Mouse (Mus musculus): Measurements from ENCODE around the gene Cdkn2aip. TPM values are rescaled to one million over a fixed set of nuclear protein-coding genes. Genes with fewer than 3 reads are reported as not detected.

The Cdkn2aip gene
- polyA plus RNA-seq (2014; fragmentation: Nextera tagmentation; extraction: Ambion mirVana): 37.7 and 37.8 TPM in 2 replicates

DNA sequence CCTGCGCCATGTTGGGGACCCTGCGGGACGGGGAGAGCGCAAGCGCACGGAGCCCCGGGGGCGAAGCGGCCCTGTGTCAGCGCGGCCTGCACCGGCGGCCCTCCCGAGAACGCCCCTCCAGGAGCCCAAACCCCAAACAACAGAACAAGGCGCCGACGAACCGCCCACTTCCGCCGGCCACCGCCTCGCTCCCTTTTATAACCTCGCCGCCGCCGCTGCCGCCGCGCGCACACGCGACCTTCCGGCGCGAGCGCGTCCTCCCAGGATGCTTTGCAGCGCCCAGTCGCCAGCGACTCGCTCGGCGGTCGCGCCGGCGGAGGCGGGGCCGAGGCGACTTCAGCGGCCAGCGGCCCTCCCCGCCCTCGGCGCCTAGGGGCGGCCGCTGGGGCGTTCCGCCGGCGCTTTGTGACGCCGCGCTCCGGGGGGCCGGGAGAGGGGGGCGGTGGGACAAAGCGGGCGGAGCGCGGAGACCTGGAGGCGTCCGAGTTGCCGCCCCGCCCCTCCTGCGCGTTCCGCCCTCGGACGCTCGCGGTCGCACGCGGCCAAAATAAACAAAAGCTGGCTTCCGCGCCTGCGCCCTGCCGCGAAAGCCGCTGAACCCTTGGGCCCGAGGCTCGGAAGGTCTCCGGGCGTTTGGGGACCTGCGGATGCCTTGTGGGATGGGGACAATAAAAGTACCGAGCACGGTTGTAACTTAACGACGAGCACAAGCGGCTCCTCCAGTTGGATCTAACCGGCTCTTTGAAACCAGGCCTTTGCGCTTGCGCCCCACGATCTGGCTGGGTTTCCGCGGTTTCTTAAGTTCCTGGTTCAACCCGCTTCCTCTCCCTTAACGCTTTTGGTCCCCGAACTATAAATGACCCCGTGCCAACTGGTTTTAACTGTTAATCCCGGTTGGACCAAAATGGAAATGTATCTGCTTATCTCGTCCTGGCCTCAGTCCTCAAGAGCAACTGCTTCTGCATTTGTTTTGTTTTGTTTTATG lies at the start of gene Cdkn2aip:
Gene Cdkn2aip (minus strand): TSS at position 172 of the 985 bp plus-strand sequence.
- Histone ChIP-seq H3K27ac (replicated peaks; ENCODE audit: low read depth, low read length) (peak within 1 kb of the TSS; percentile 92), H3K4me3 (ENCODE audit: low read depth, low read length) (peak within 1 kb of the TSS; percentile 83), H3K27me3 (ENCODE audit: control insufficient read depth, insufficient read depth, low read length) (no peaks in the 10 kb centered on the region), H3K4me2 (ENCODE audit: low read depth, severe bottlenecking) (peak within 1 kb of the TSS; percentile 67), H3K36me3 (ENCODE audit: control insufficient read depth, insufficient read depth, low read length) (peaks cover 8% of the 10 kb centered on the region), H3K9ac (ENCODE audit: low read length) (peak within 1 kb of the TSS; percentile 71), H3K9me3 (ENCODE audit: control insufficient read depth, low read length) (no peaks in the 10 kb centered on the region), H3K4me1 (ENCODE audit: control insufficient read depth, insufficient read depth, low read length) (no peaks in the 10 kb centered on the region)
- peak; percentile 97 for DNase-seq (ENCODE audit: low spot score)
- ATAC-seq (ENCODE audit: insufficient number of reproducible peaks, low FRiP score, low TSS enrichment, low read depth): peak; percentile 91
- under 1% methylated on average over 98 of the region's 114 CpGs for WGBS

DNA sequence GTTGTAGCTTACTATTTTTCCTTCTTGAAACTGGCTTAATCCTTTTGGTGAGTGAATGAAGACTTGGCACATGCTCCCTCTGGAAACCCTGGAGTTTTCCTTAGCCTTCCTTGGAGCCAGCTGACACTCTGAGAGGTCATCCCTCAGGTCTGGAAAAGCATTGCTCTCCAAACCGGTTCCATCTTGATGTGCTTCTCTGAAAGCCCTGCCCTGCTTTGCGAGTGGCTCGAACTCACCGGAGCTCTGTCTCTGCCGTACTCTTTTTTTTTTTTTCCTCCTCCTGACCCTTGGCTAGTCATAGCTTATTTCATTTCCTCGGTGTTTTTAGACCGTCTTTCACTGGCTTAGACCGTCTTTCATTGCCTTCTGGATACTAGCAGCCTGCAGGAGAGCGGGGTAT lies 49.5 kb upstream of the Cdkn2aip start:
- no peak for ATAC-seq (ENCODE audit: insufficient number of reproducible peaks, low FRiP score, low TSS enrichment, low read depth)
- H3K4me3 ChIP-seq (ENCODE audit: low read depth, low read length): no peak overlapping the region
- no peaks in the 10 kb centered on the region for H3K9me3 ChIP-seq (ENCODE audit: control insufficient read depth, low read length)
- H3K36me3 ChIP-seq (ENCODE audit: control insufficient read depth, insufficient read depth, low read length): no peaks in the 10 kb centered on the region
- no peaks in the 10 kb centered on the region for H3K27me3 ChIP-seq (ENCODE audit: control insufficient read depth, insufficient read depth, low read length)
- H3K4me2 ChIP-seq (ENCODE audit: low read depth, severe bottlenecking): no peak overlapping the region
- 39% methylated on average over 9 of the region's 9 CpGs for WGBS
- no peak for DNase-seq (ENCODE audit: low spot score)
- H3K9ac ChIP-seq (ENCODE audit: low read length): no peak overlapping the region
- H3K27ac ChIP-seq (replicated peaks; ENCODE audit: low read depth, low read length): no peak overlapping the region
- peaks cover 3% of the 10 kb centered on the region for H3K4me1 ChIP-seq (ENCODE audit: control insufficient read depth, insufficient read depth, low read length)

DNA sequence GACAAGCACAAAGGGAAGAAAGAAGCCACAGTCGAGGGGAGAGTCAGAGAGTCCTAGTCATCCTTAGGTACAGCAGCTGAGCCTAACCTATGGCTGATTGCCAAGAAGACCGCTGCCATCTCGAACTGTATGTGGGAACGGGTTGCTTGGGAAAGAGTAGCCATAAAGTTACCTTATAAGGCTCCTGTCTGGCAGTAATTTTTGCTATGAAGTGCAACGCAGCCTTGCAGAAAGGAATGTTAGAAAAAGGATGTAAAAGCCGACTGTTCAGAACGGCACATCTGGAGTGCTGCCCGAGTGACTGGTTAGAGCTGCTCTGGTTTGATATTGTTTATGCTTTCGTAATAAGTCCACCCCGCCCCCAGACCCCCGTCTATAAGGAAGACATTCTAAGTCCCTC lies 47.0 kb upstream of the Cdkn2aip start:
- 62% methylated on average over 11 of the region's 11 CpGs for WGBS
- H3K4me3 ChIP-seq (ENCODE audit: low read depth, low read length): no peak overlapping the region
- no peak for DNase-seq (ENCODE audit: low spot score)
- peaks cover 3% of the 10 kb centered on the region for H3K4me1 ChIP-seq (ENCODE audit: control insufficient read depth, insufficient read depth, low read length)
- H3K9me3 ChIP-seq (ENCODE audit: control insufficient read depth, low read length): no peaks in the 10 kb centered on the region
- no peaks in the 10 kb centered on the region for H3K27me3 ChIP-seq (ENCODE audit: control insufficient read depth, insufficient read depth, low read length)
- H3K36me3 ChIP-seq (ENCODE audit: control insufficient read depth, insufficient read depth, low read length): no peaks in the 10 kb centered on the region
- no peak for ATAC-seq (ENCODE audit: insufficient number of reproducible peaks, low FRiP score, low TSS enrichment, low read depth)
- H3K9ac ChIP-seq (ENCODE audit: low read length): no peak overlapping the region
- H3K4me2 ChIP-seq (ENCODE audit: low read depth, severe bottlenecking): no peak overlapping the region
- no peak overlapping the region for H3K27ac ChIP-seq (replicated peaks; ENCODE audit: low read depth, low read length)

DNA sequence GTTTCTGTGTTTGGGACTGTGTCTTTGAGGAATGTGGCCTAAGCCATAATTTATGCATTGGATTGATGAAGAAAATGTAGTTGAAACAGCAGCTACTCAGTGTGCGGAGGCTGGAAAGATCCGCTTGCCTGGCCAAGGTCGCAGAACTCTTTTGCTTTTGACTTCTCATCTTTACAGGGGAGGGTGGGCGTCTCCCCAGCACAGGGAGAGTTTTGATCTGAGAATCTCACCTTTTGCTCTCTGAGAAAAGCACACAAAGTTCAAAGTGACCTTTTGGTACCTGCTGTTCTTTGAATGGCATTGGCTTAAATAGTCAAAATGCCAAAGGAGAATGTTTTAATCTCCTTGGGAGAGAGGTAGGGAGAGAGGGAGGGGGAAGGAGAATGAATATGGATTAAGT lies 46.5 kb upstream of the Cdkn2aip start:
- DNase-seq (ENCODE audit: low spot score) (no peak), ATAC-seq (ENCODE audit: insufficient number of reproducible peaks, low FRiP score, low TSS enrichment, low read depth) (no peak)
- no peaks in the 10 kb centered on the region for H3K27me3 ChIP-seq (ENCODE audit: control insufficient read depth, insufficient read depth, low read length)
- no peak overlapping the region for H3K4me2 ChIP-seq (ENCODE audit: low read depth, severe bottlenecking)
- H3K36me3 ChIP-seq (ENCODE audit: control insufficient read depth, insufficient read depth, low read length): no peaks in the 10 kb centered on the region
- H3K4me3 ChIP-seq (ENCODE audit: low read depth, low read length): no peak overlapping the region
- 60% methylated on average over 4 of the region's 4 CpGs for WGBS
- no peaks in the 10 kb centered on the region for H3K9me3 ChIP-seq (ENCODE audit: control insufficient read depth, low read length)
- H3K4me1 ChIP-seq (ENCODE audit: control insufficient read depth, insufficient read depth, low read length): peaks cover 3% of the 10 kb centered on the region
- H3K27ac ChIP-seq (replicated peaks; ENCODE audit: low read depth, low read length): no peak overlapping the region
- H3K9ac ChIP-seq (ENCODE audit: low read length): no peak overlapping the region

DNA sequence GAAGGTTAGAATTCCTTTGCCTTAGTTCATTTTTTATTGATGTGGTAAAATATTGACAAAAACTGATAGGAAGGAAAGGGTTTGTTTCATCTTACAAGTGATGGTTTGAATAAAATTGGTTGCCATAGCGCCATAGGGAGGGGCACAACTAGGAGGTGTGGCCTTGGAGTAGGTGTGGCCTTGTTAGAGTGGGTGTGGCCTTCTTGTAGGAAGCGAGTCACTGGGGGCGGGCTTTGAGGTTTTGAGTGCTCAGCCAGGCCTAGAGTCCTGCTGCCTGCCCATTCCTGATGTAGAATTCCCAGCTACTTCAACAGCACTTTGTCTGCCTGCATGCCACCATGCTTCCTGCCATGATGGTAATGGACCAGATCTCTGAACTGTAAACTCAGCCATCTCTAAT lies 39.4 kb upstream of the Cdkn2aip start:
- Histone ChIP-seq H3K36me3 (ENCODE audit: control insufficient read depth, insufficient read depth, low read length) (no peaks in the 10 kb centered on the region), H3K9me3 (ENCODE audit: control insufficient read depth, low read length) (no peaks in the 10 kb centered on the region), H3K27me3 (ENCODE audit: control insufficient read depth, insufficient read depth, low read length) (no peaks in the 10 kb centered on the region), H3K4me3 (ENCODE audit: low read depth, low read length) (no peak overlapping the region), H3K4me1 (ENCODE audit: control insufficient read depth, insufficient read depth, low read length) (no peaks in the 10 kb centered on the region), H3K4me2 (ENCODE audit: low read depth, severe bottlenecking) (no peak overlapping the region), H3K27ac (replicated peaks; ENCODE audit: low read depth, low read length) (no peak overlapping the region), H3K9ac (ENCODE audit: low read length) (no peak overlapping the region)
- ATAC-seq (ENCODE audit: insufficient number of reproducible peaks, low FRiP score, low TSS enrichment, low read depth): no peak
- no peak for DNase-seq (ENCODE audit: low spot score)
- WGBS: 91% methylated on average over 3 of the region's 3 CpGs

DNA sequence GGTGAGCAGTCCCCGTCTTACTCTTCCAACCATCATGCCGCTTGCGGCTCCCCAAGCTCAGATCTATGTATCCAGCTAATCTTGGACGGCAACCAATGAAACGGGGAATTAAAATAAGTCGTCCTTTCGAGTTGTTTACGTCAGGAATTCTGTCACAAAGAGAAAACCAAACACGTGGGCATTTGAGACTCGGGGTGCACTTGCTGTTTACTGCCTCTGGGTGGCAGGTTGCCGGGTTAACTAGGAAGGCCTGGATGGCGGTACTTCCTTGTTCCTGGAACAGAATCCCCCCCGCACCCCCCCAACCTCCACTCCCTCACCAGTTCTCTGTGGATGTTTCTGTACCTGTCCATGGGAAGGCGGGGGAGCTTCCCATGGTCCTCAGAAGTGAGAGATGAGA lies 36.4 kb upstream of the Cdkn2aip start:
- H3K9ac ChIP-seq (ENCODE audit: low read length): no peak overlapping the region
- ATAC-seq (ENCODE audit: insufficient number of reproducible peaks, low FRiP score, low TSS enrichment, low read depth): no peak
- no peak overlapping the region for H3K4me3 ChIP-seq (ENCODE audit: low read depth, low read length)
- H3K9me3 ChIP-seq (ENCODE audit: control insufficient read depth, low read length): no peaks in the 10 kb centered on the region
- H3K27ac ChIP-seq (replicated peaks; ENCODE audit: low read depth, low read length): no peak overlapping the region
- H3K4me2 ChIP-seq (ENCODE audit: low read depth, severe bottlenecking): no peak overlapping the region
- WGBS: 55% methylated on average over 14 of the region's 14 CpGs
- no peaks in the 10 kb centered on the region for H3K36me3 ChIP-seq (ENCODE audit: control insufficient read depth, insufficient read depth, low read length)
- no peaks in the 10 kb centered on the region for H3K4me1 ChIP-seq (ENCODE audit: control insufficient read depth, insufficient read depth, low read length)
- no peaks in the 10 kb centered on the region for H3K27me3 ChIP-seq (ENCODE audit: control insufficient read depth, insufficient read depth, low read length)
- no peak for DNase-seq (ENCODE audit: low spot score)

DNA sequence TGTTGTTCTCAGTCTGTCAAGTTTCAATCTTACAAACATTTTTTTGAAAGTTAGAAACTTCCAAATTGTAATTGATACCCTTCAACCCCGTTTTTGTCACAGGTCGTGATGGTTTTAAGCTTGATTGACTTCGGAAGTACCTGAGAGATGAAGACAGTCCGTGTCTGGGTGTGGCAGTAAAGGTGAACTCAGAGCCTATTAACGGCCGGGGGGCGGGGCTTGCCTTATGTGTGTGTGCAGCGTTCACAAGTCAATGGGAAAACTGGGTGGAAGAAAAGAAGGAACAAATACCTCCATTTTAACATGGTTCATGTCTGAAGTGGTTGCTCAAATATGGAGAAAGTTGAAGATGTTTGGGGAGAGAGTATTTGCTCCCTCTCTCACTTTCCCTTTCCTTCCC lies 35.8 kb upstream of the Cdkn2aip start:
- Histone ChIP-seq H3K27me3 (ENCODE audit: control insufficient read depth, insufficient read depth, low read length) (no peaks in the 10 kb centered on the region), H3K4me1 (ENCODE audit: control insufficient read depth, insufficient read depth, low read length) (no peaks in the 10 kb centered on the region), H3K9ac (ENCODE audit: low read length) (no peak overlapping the region), H3K4me3 (ENCODE audit: low read depth, low read length) (no peak overlapping the region), H3K27ac (replicated peaks; ENCODE audit: low read depth, low read length) (no peak overlapping the region), H3K4me2 (ENCODE audit: low read depth, severe bottlenecking) (no peak overlapping the region), H3K9me3 (ENCODE audit: control insufficient read depth, low read length) (no peaks in the 10 kb centered on the region), H3K36me3 (ENCODE audit: control insufficient read depth, insufficient read depth, low read length) (no peaks in the 10 kb centered on the region)
- WGBS: 70% methylated on average over 8 of the region's 8 CpGs
- ATAC-seq (ENCODE audit: insufficient number of reproducible peaks, low FRiP score, low TSS enrichment, low read depth) (no peak), DNase-seq (ENCODE audit: low spot score) (no peak)

DNA sequence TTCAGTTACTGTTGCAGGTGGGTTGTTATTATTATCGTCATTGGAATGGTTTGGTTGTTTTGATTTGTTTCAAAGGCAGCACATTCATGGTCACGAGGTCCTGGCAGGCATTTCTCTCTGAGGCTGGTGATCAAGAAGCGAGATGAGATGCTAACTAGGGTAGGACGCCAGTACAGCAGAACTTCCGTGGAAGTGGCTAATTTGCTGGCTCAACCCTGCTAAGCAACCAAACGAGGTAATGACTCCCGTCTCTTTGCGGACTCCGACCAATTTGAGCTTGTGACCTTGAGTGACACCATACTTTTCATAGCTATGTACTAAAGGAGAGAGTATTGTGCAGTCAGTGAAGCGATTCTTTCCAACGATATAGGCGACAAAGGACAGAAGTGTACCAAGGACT lies 32.6 kb upstream of the Cdkn2aip start:
- ATAC-seq (ENCODE audit: insufficient number of reproducible peaks, low FRiP score, low TSS enrichment, low read depth) (no peak), DNase-seq (ENCODE audit: low spot score) (no peak)
- Histone ChIP-seq H3K9ac (ENCODE audit: low read length) (no peak overlapping the region), H3K4me3 (ENCODE audit: low read depth, low read length) (no peak overlapping the region), H3K4me1 (ENCODE audit: control insufficient read depth, insufficient read depth, low read length) (no peaks in the 10 kb centered on the region), H3K36me3 (ENCODE audit: control insufficient read depth, insufficient read depth, low read length) (no peaks in the 10 kb centered on the region), H3K27me3 (ENCODE audit: control insufficient read depth, insufficient read depth, low read length) (no peaks in the 10 kb centered on the region), H3K27ac (replicated peaks; ENCODE audit: low read depth, low read length) (no peak overlapping the region), H3K4me2 (ENCODE audit: low read depth, severe bottlenecking) (no peak overlapping the region), H3K9me3 (ENCODE audit: control insufficient read depth, low read length) (no peaks in the 10 kb centered on the region)
- WGBS: 63% methylated on average over 12 of the region's 12 CpGs
